Mouse (Mus musculus): ENCODE data around the gene Wfdc12.

DNA sequence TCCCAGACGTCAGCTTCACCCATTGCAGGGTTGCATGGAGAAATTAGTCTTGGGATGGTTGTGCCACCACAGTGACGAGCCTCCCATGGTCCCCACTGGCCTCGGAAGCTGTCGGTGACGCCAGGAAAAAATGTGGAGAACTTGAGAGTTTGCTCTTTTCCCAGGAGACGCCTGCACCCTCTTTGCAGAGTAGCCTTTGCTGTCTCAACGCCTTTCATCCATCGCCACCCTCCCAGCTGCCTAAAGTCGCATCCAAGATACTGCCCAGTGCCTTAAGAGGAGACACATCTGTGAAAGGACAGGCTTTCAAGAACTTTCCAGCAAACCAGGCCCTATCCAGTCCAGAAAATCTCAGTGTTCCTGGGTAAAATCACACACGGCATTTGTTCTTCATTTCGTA, 38.1 kb downstream of the Wfdc12 start:
- TF ChIP-seq CTCF (IDR thresholded peaks at IDR 0.05; ENCODE audit: control insufficient read depth, insufficient read depth, low read length): no peak
- no peak for TF ChIP-seq POLR2A (IDR thresholded peaks at IDR 0.05; ENCODE audit: borderline replicate concordance, control insufficient read depth, low read depth, low read length)
